11 mouse cellular contexts compared by ENCODE assay signal in the genomic region with DNA sequence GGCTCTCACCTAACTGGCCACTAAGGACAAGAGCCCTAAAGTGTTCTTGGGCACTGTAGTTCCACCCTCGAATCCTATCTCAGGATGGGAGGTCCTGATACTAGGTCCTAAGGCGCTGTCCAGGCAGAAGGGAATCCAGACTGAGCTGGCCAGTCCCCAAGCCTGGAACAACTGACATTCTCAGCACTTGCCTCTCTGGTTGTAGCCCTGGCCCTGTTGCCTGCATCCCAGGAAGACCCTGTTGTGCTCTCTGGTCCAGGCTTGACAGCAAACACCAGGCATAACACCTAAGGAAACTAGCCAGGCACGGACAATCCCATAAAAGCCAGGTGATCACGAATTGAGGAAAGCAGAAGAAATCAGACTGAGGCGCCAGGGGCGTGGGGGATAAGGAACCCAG. TPM values are rescaled to one million over a fixed set of nuclear protein-coding genes. Genes with fewer than 3 reads are reported as not detected.
DNase-seq lines count a peak whose midpoint lies in the region; ATAC-seq and TF ChIP-seq lines count a peak whose summit lies in the region.
"Had no signal": no experiment of that assay in that cellular context is flagged by ENCODE, and none has a peak within 500 bp of the region (broad histone marks: within the 10 kb centered on the region; RNA-seq: fewer than 3 reads in every experiment).

No protein-coding gene starts in this region.

- peaks cover 44% of the 10 kb centered on the region for H3K4me1 ChIP-seq in heart, embryonic 10.5 days
- peaks cover 31% of the 10 kb centered on the region for H3K4me1 ChIP-seq in heart, embryonic 11.5 days (ENCODE audit: control insufficient read depth, insufficient read depth, low read length)
- H3K4me1 ChIP-seq in stomach, embryonic 14.5 days (ENCODE audit: control insufficient read depth, insufficient read depth, low read length), result peaks cover 25% of the 10 kb centered on the region
- no peaks in the 10 kb centered on the region for H3K4me1 ChIP-seq in stomach, postnatal 0 days (replicated peaks; ENCODE audit: control insufficient read depth, insufficient read depth)
- H3K4me1 ChIP-seq in limb, embryonic 14.5 days (ENCODE audit: control insufficient read depth, insufficient read depth, low read length), result peaks cover 3% of the 10 kb centered on the region; the same call in 1 of the 2 replicates

- no peaks in the 10 kb centered on the region for H3K36me3 ChIP-seq in heart, embryonic 10.5 days
- H3K36me3 ChIP-seq in heart, embryonic 11.5 days (ENCODE audit: control insufficient read depth, insufficient read depth, low read length), result no peaks in the 10 kb centered on the region
- H3K36me3 ChIP-seq in stomach, embryonic 14.5 days (ENCODE audit: control insufficient read depth, insufficient read depth, low read length), result no peaks in the 10 kb centered on the region
- H3K36me3 ChIP-seq in stomach, postnatal 0 days (ENCODE audit: control insufficient read depth, insufficient read depth, low read length), result no peaks in the 10 kb centered on the region
- no peaks in the 10 kb centered on the region for H3K36me3 ChIP-seq in limb, embryonic 14.5 days (ENCODE audit: control insufficient read depth, insufficient read depth, low read length)

- ATAC-seq in heart, embryonic 11.5 days (replicated peaks; ENCODE audit: insufficient number of reproducible peaks, low FRiP score, low TSS enrichment), result no peak
- ATAC-seq in stomach, embryonic 14.5 days (ENCODE audit: insufficient number of reproducible peaks, insufficient read depth, low FRiP score, low read depth), result no peak
- no peak for ATAC-seq in stomach, postnatal 0 days (ENCODE audit: low FRiP score, low TSS enrichment)
- no peak for ATAC-seq in limb, embryonic 14.5 days (ENCODE audit: low FRiP score, low read depth)

- no peaks in the 10 kb centered on the region for H3K9me3 ChIP-seq in heart, embryonic 10.5 days
- H3K9me3 ChIP-seq in heart, embryonic 11.5 days (replicated peaks; ENCODE audit: control insufficient read depth, low read length), result no peaks in the 10 kb centered on the region
- no peaks in the 10 kb centered on the region for H3K9me3 ChIP-seq in stomach, embryonic 14.5 days (ENCODE audit: control insufficient read depth, low read depth, low read length)
- H3K9me3 ChIP-seq in stomach, postnatal 0 days (ENCODE audit: control insufficient read depth, low read length), result no peaks in the 10 kb centered on the region
- no peaks in the 10 kb centered on the region for H3K9me3 ChIP-seq in limb, embryonic 14.5 days (ENCODE audit: control insufficient read depth, low read length)

- no peak overlapping the region for H3K4me3 ChIP-seq in heart, embryonic 10.5 days
- H3K4me3 ChIP-seq in heart, embryonic 11.5 days (ENCODE audit: low read depth, low read length), result no peak overlapping the region
- H3K4me3 ChIP-seq in stomach, embryonic 14.5 days (ENCODE audit: low read depth, low read length), result no peak overlapping the region
- H3K4me3 ChIP-seq in stomach, postnatal 0 days (ENCODE audit: low read depth, low read length), result no peak overlapping the region
- H3K4me3 ChIP-seq in limb, embryonic 14.5 days (replicated peaks; ENCODE audit: low read length), result no peak overlapping the region

- 9% methylated on average over 6 of the region's 6 CpGs for WGBS in heart, embryonic 10.5 days
- 9% methylated on average over 6 of the region's 6 CpGs for WGBS in heart, embryonic 11.5 days (ENCODE audit: insufficient replicate concordance)
- 21% methylated on average over 6 of the region's 6 CpGs for WGBS in stomach, embryonic 14.5 days
- WGBS in stomach, postnatal 0 days, result 33% methylated on average over 6 of the region's 6 CpGs
- WGBS in limb, embryonic 14.5 days, result 20% methylated on average over 6 of the region's 6 CpGs

- H3K27ac ChIP-seq in heart, embryonic 10.5 days, result peak overlapping the region; percentile 69; the same call in 1 of the 2 replicates
- H3K27ac ChIP-seq in heart, embryonic 11.5 days (ENCODE audit: low read depth, low read length), result no peak overlapping the region
- peak overlapping the region; percentile 74; the same call in 1 of the 2 replicates for H3K27ac ChIP-seq in stomach, embryonic 14.5 days (ENCODE audit: low read length)
- no peak overlapping the region for H3K27ac ChIP-seq in stomach, postnatal 0 days (replicated peaks)
- H3K27ac ChIP-seq in limb, embryonic 14.5 days (replicated peaks; ENCODE audit: low read depth, low read length), result no peak overlapping the region

- H3K4me2 ChIP-seq in heart, embryonic 11.5 days, result no peak overlapping the region; the same call in 1 of the 2 replicates
- H3K4me2 ChIP-seq in stomach, embryonic 14.5 days (replicated peaks; ENCODE audit: low read depth, low read length), result 0 out of 2 replicates have a peak overlapping the region, but pooled peaks have one; percentile 4
- no peak overlapping the region for H3K4me2 ChIP-seq in stomach, postnatal 0 days (replicated peaks; ENCODE audit: low read depth)
- 0 out of 2 replicates have a peak overlapping the region, but pooled peaks have one; percentile 5 for H3K4me2 ChIP-seq in limb, embryonic 14.5 days (replicated peaks; ENCODE audit: low read depth, low read length, severe bottlenecking)

- no peak for TF ChIP-seq POLR2A in limb, embryonic 14.5 days (IDR thresholded peaks at IDR 0.05; ENCODE audit: borderline replicate concordance, extremely low read depth, insufficient read depth, insufficient read length)

- DNase-seq in heart, embryonic 10.5 days (ENCODE audit: low spot score), result peak; percentile 74
- no peak for DNase-seq in stomach, postnatal 0 days (ENCODE audit: low spot score)
- DNase-seq in limb, embryonic 14.5 days (ENCODE audit: low spot score), result no peak
- no peak for DNase-seq in embryo, embryonic 10.5 days (ENCODE audit: low spot score)
- DNase-seq in adrenal gland, adult (ENCODE audit: inconsistent age in 2 of 2, low spot score in 1 of 2), result no peak
- DNase-seq in right cerebral cortex, postnatal 10 days (ENCODE audit: low spot score in 2 of 2), result no peak
- DNase-seq: gastrocnemius, postnatal 36 days; kidney, adult 11 months had no signal

- H3K27me3 ChIP-seq in heart, embryonic 10.5 days (ENCODE audit: insufficient read depth, poor library complexity, severe bottlenecking), result peaks cover 30% of the 10 kb centered on the region; the same call in 1 of the 2 replicates
- H3K27me3 ChIP-seq in heart, embryonic 11.5 days (ENCODE audit: control insufficient read depth, insufficient read depth, low read length), result peaks cover 2% of the 10 kb centered on the region
- no peaks in the 10 kb centered on the region for H3K27me3 ChIP-seq in stomach, embryonic 14.5 days (ENCODE audit: control insufficient read depth, insufficient read depth, low read length)
- H3K27me3 ChIP-seq in stomach, postnatal 0 days (ENCODE audit: control insufficient read depth, insufficient read depth, low read length), result no peaks in the 10 kb centered on the region
- peaks cover 14% of the 10 kb centered on the region; the same call in 1 of the 2 replicates for H3K27me3 ChIP-seq in limb, embryonic 14.5 days (ENCODE audit: control insufficient read depth, insufficient read depth, low read length)
- H3K27me3 ChIP-seq: Patski had no signal

- TF ChIP-seq EP300 in stomach, postnatal 0 days (optimal IDR thresholded peaks at IDR 0.05), result no peak

- H3K9ac ChIP-seq in heart, embryonic 11.5 days (ENCODE audit: low read depth, low read length), result no peak overlapping the region
- H3K9ac ChIP-seq in stomach, embryonic 14.5 days (replicated peaks; ENCODE audit: low read depth, low read length), result no peak overlapping the region
- H3K9ac ChIP-seq in stomach, postnatal 0 days (ENCODE audit: low read length), result no peak overlapping the region
- no peak overlapping the region for H3K9ac ChIP-seq in limb, embryonic 14.5 days (ENCODE audit: low read depth, low read length, severe bottlenecking)

- TF ChIP-seq CTCF in stomach, postnatal 0 days (IDR thresholded peaks at IDR 0.05; ENCODE audit: low read depth), result no peak

RNA-seq across cellular contexts. Expression of gene Cntfr, which starts 14.1 kb away (rescaled TPM):
- polyA plus RNA-seq in heart, embryonic 10.5 days (2016; fragmentation: Nextera tagmentation; extraction: Ambion mirVana), result 2.6 and 8.9 TPM in 2 replicates
- polyA plus RNA-seq in heart, embryonic 11.5 days (2014; fragmentation: Nextera tagmentation; extraction: Ambion mirVana), result 4.1 and 4.3 TPM in 2 replicates
- polyA plus RNA-seq in stomach, embryonic 14.5 days (2014; fragmentation: Nextera tagmentation; extraction: Ambion mirVana), result 9.3 and 11.3 TPM in 2 replicates
- 4.3 and 5.9 TPM in 2 replicates for polyA plus RNA-seq in stomach, postnatal 0 days (2015; fragmentation: Nextera tagmentation; extraction: Ambion mirVana)
- polyA plus RNA-seq in limb, embryonic 14.5 days (2012; rRNA removed), result 34.2 and 43.6 TPM in 2 replicates
- 5.3 and 5.4 TPM in 2 replicates for polyA plus RNA-seq in limb, embryonic 14.5 days (2014; fragmentation: Nextera tagmentation; extraction: Ambion mirVana)

RNA-seq across cellular contexts. Expression of gene Il11ra1, which starts 17.0 kb away (rescaled TPM):
- polyA plus RNA-seq in heart, embryonic 10.5 days (2016; fragmentation: Nextera tagmentation; extraction: Ambion mirVana), result 144 and 147 TPM in 2 replicates
- polyA plus RNA-seq in heart, embryonic 11.5 days (2014; fragmentation: Nextera tagmentation; extraction: Ambion mirVana), result 128 and 137 TPM in 2 replicates
- polyA plus RNA-seq in stomach, embryonic 14.5 days (2014; fragmentation: Nextera tagmentation; extraction: Ambion mirVana), result 162 TPM in 2 replicates
- polyA plus RNA-seq in stomach, postnatal 0 days (2015; fragmentation: Nextera tagmentation; extraction: Ambion mirVana), result 73.7 and 80.0 TPM in 2 replicates
- polyA plus RNA-seq in limb, embryonic 14.5 days (2012; rRNA removed), result 247 and 316 TPM in 2 replicates
- 384 and 431 TPM in 2 replicates for polyA plus RNA-seq in limb, embryonic 14.5 days (2014; fragmentation: Nextera tagmentation; extraction: Ambion mirVana)

RNA-seq across cellular contexts. Expression of gene Rpp25l, which starts 30.5 kb away (rescaled TPM):
- polyA plus RNA-seq in heart, embryonic 10.5 days (2016; fragmentation: Nextera tagmentation; extraction: Ambion mirVana), result 54.5 and 71.3 TPM in 2 replicates
- polyA plus RNA-seq in heart, embryonic 11.5 days (2014; fragmentation: Nextera tagmentation; extraction: Ambion mirVana), result 50.2 and 51.6 TPM in 2 replicates
- polyA plus RNA-seq in stomach, embryonic 14.5 days (2014; fragmentation: Nextera tagmentation; extraction: Ambion mirVana), result 65.3 and 71.5 TPM in 2 replicates
- 38.0 and 40.2 TPM in 2 replicates for polyA plus RNA-seq in stomach, postnatal 0 days (2015; fragmentation: Nextera tagmentation; extraction: Ambion mirVana)
- 59.3 and 67.5 TPM in 2 replicates for polyA plus RNA-seq in limb, embryonic 14.5 days (2012; rRNA removed)
- polyA plus RNA-seq in limb, embryonic 14.5 days (2014; fragmentation: Nextera tagmentation; extraction: Ambion mirVana), result 69.8 and 76.2 TPM in 2 replicates

RNA-seq across cellular contexts. Expression of gene Dctn3, which starts 40.2 kb away (rescaled TPM):
- polyA plus RNA-seq in heart, embryonic 10.5 days (2016; fragmentation: Nextera tagmentation; extraction: Ambion mirVana), result 143 and 146 TPM in 2 replicates
- polyA plus RNA-seq in heart, embryonic 11.5 days (2014; fragmentation: Nextera tagmentation; extraction: Ambion mirVana), result 120 and 126 TPM in 2 replicates
- polyA plus RNA-seq in stomach, embryonic 14.5 days (2014; fragmentation: Nextera tagmentation; extraction: Ambion mirVana), result 121 and 126 TPM in 2 replicates
- polyA plus RNA-seq in stomach, postnatal 0 days (2015; fragmentation: Nextera tagmentation; extraction: Ambion mirVana), result 129 TPM in 2 replicates
- polyA plus RNA-seq in limb, embryonic 14.5 days (2012; rRNA removed), result 64.2 and 70.1 TPM in 2 replicates
- polyA plus RNA-seq in limb, embryonic 14.5 days (2014; fragmentation: Nextera tagmentation; extraction: Ambion mirVana), result 99.1 and 101 TPM in 2 replicates

RNA-seq across cellular contexts. Expression of gene Enho, which starts 42.7 kb away (rescaled TPM):
- polyA plus RNA-seq in heart, embryonic 10.5 days (2016; fragmentation: Nextera tagmentation; extraction: Ambion mirVana), result 5.3 and 8.9 TPM in 2 replicates
- 4.1 and 4.7 TPM in 2 replicates for polyA plus RNA-seq in heart, embryonic 11.5 days (2014; fragmentation: Nextera tagmentation; extraction: Ambion mirVana)
- polyA plus RNA-seq in stomach, embryonic 14.5 days (2014; fragmentation: Nextera tagmentation; extraction: Ambion mirVana), result 30.7 and 30.9 TPM in 2 replicates
- 50.5 and 55.4 TPM in 2 replicates for polyA plus RNA-seq in stomach, postnatal 0 days (2015; fragmentation: Nextera tagmentation; extraction: Ambion mirVana)
- polyA plus RNA-seq in limb, embryonic 14.5 days (2012; rRNA removed), result 15.6 and 22.3 TPM in 2 replicates
- polyA plus RNA-seq in limb, embryonic 14.5 days (2014; fragmentation: Nextera tagmentation; extraction: Ambion mirVana), result 12.5 and 13.1 TPM in 2 replicates

Comparison
In these comparisons a context has a peak if more than half of its experiments do, and no peak if none do; other contexts are left out.
1. H3K27ac ChIP-seq: peak in heart, embryonic 10.5 days (single experiment) and stomach, embryonic 14.5 days (single experiment); none in heart, embryonic 11.5 days (single experiment), stomach, postnatal 0 days (single experiment) and limb, embryonic 14.5 days (single experiment).
2. H3K4me2 ChIP-seq: peak in stomach, embryonic 14.5 days (single experiment) and limb, embryonic 14.5 days (single experiment); none in heart, embryonic 11.5 days (single experiment) and stomach, postnatal 0 days (single experiment).